ENCODE assay signal across 6 mouse cellular contexts in genomic region chr8:106431952-106432351, GRCm38 (mm10). TPM values are rescaled to one million over a fixed set of nuclear protein-coding genes. Genes with fewer than 3 reads are reported as not detected.
DNase-seq lines count a peak whose midpoint lies in the region; ATAC-seq and TF ChIP-seq lines count a peak whose summit lies in the region.
"Not testable (repeated sequence)": the region's sequence is repeated elsewhere in the genome, so short reads cannot be mapped to it uniquely, and the experiment has no call there.

No protein-coding gene starts in this region.

- 64% methylated on average over 10 of the region's 10 CpGs for WGBS in intestine, postnatal 0 days
- WGBS in liver, embryonic 14.5 days (ENCODE audit: insufficient replicate concordance): 46% methylated on average over 10 of the region's 10 CpGs
- 60% methylated on average over 10 of the region's 10 CpGs for WGBS in stomach, postnatal 0 days

- H3K27ac ChIP-seq in ES-Bruce4 (ENCODE audit: insufficient read depth, low read length); intestine, postnatal 0 days (ENCODE audit: low read depth, low read length); liver, embryonic 14.5 days; stomach, postnatal 0 days (replicated peaks): not testable (repeated sequence)

- not testable (repeated sequence) for ATAC-seq in intestine, postnatal 0 days; liver, embryonic 14.5 days (ENCODE audit: insufficient read depth); stomach, postnatal 0 days (ENCODE audit: low FRiP score, low TSS enrichment)

- not testable (repeated sequence) for H3K36me3 ChIP-seq in ES-Bruce4 (ENCODE audit: control insufficient read depth, insufficient read depth, low read length, poor library complexity, severe bottlenecking); intestine, postnatal 0 days (ENCODE audit: control insufficient read depth, insufficient read depth); liver, embryonic 14.5 days (replicated peaks; ENCODE audit: control insufficient read depth, insufficient read depth, low read depth); stomach, postnatal 0 days (ENCODE audit: control insufficient read depth, insufficient read depth, low read length)

- H3K9ac ChIP-seq in ES-Bruce4 (ENCODE audit: low read depth, poor library complexity, severe bottlenecking): 0 out of 2 replicates have a peak overlapping the region, but pooled peaks have one; percentile 9
- not testable (repeated sequence) for H3K9ac ChIP-seq in intestine, postnatal 0 days (ENCODE audit: low read depth, low read length); liver, embryonic 14.5 days (replicated peaks); stomach, postnatal 0 days (ENCODE audit: low read length)

- H3K27me3 ChIP-seq in ES-Bruce4 (ENCODE audit: control insufficient read depth, insufficient read depth, low read length, poor library complexity, severe bottlenecking); intestine, postnatal 0 days (replicated peaks; ENCODE audit: control insufficient read depth, insufficient read depth, low read length); liver, embryonic 14.5 days (ENCODE audit: control insufficient read depth, insufficient read depth, low read length); stomach, postnatal 0 days (ENCODE audit: control insufficient read depth, insufficient read depth, low read length): not testable (repeated sequence)

- DNase-seq in NIH3T3 (ENCODE audit: low read depth) (peak; percentile 29), ZHBTc4 (ENCODE audit: low read depth, low spot score) (peak; percentile 57)
- not testable (repeated sequence) for DNase-seq in liver, embryonic 14.5 days (ENCODE audit: low read depth in 3 of 3, low spot score in 3 of 3); stomach, postnatal 0 days (ENCODE audit: low spot score)

- H3K4me3 ChIP-seq in ES-Bruce4 (ENCODE audit: low read depth, low read length); intestine, postnatal 0 days (ENCODE audit: low read depth, low read length); liver, embryonic 14.5 days (ENCODE audit: insufficient read depth in 1 of 2, low read depth in 2 of 2, low read length in 2 of 2); stomach, postnatal 0 days (ENCODE audit: low read depth, low read length): not testable (repeated sequence)

- TF ChIP-seq POLR2A in ES-Bruce4 (IDR thresholded peaks at IDR 0.05; ENCODE audit: insufficient read depth, low read length): not testable (repeated sequence)

- H3K4me1 ChIP-seq in ES-Bruce4 (ENCODE audit: control insufficient read depth, insufficient read depth, low read length); intestine, postnatal 0 days (replicated peaks; ENCODE audit: control insufficient read depth, insufficient read depth, low read length); liver, embryonic 14.5 days (replicated peaks; ENCODE audit: control insufficient read depth in 2 of 2, insufficient read depth in 2 of 2, low read length in 1 of 2); stomach, postnatal 0 days (replicated peaks; ENCODE audit: control insufficient read depth, insufficient read depth): not testable (repeated sequence)

- peak; percentile 55 for TF ChIP-seq CTCF in ES-Bruce4 (IDR thresholded peaks at IDR 0.05; ENCODE audit: low read depth, low read length)
- 0 out of 2 replicates have a peak, but pooled peaks have one; percentile 26 for TF ChIP-seq CTCF in intestine, postnatal 0 days (IDR thresholded peaks at IDR 0.05; ENCODE audit: low read depth)
- peak; percentile 8; the same call in 1 of the 2 replicates for TF ChIP-seq CTCF in liver, embryonic 14.5 days (IDR thresholded peaks at IDR 0.05; ENCODE audit: low read depth)
- TF ChIP-seq CTCF in stomach, postnatal 0 days (IDR thresholded peaks at IDR 0.05; ENCODE audit: low read depth): peak; percentile 29; the same call in 1 of the 2 replicates

- TF ChIP-seq EP300 in ES-Bruce4 (IDR thresholded peaks at IDR 0.05; ENCODE audit: insufficient read depth, low read depth, low read length); liver, embryonic 14.5 days (IDR thresholded peaks at IDR 0.05; ENCODE audit: low read depth); stomach, postnatal 0 days (optimal IDR thresholded peaks at IDR 0.05): not testable (repeated sequence)

- not testable (repeated sequence) for H3K9me3 ChIP-seq in ES-Bruce4 (replicated peaks; ENCODE audit: control insufficient read depth, insufficient read depth, low read length, poor library complexity, severe bottlenecking); intestine, postnatal 0 days (ENCODE audit: control insufficient read depth); liver, embryonic 14.5 days (ENCODE audit: control insufficient read depth, low read length); stomach, postnatal 0 days (ENCODE audit: control insufficient read depth, low read length)

- not testable (repeated sequence) for H3K4me2 ChIP-seq in intestine, postnatal 0 days (replicated peaks; ENCODE audit: low read depth); liver, embryonic 14.5 days (ENCODE audit: low read depth); stomach, postnatal 0 days (replicated peaks; ENCODE audit: low read depth)

RNA-seq across cellular contexts. Expression of gene Zfp90, which starts 16.8 kb away (rescaled TPM):
- 7.1 and 8.0 TPM in 2 replicates for polyA plus RNA-seq in ES-Bruce4 (2011; ENCODE audit: insufficient read depth, insufficient read length, low read depth, missing spikeins)
- polyA plus RNA-seq in intestine, postnatal 0 days (2015; fragmentation: Nextera tagmentation; extraction: Ambion mirVana): 5.6 and 6.6 TPM in 2 replicates
- 1.2 and 1.9 TPM in 2 replicates for polyA plus RNA-seq in liver, embryonic 14.5 days (2012; rRNA removed)
- polyA plus RNA-seq in liver, embryonic 14.5 days (2014; fragmentation: Nextera tagmentation; extraction: Ambion mirVana): 1.9 and 2.4 TPM in 2 replicates
- polyA plus RNA-seq in stomach, postnatal 0 days (2015; fragmentation: Nextera tagmentation; extraction: Ambion mirVana): 8.6 and 8.8 TPM in 2 replicates
